9 mouse cellular contexts compared by ENCODE assay signal in the genomic region with DNA sequence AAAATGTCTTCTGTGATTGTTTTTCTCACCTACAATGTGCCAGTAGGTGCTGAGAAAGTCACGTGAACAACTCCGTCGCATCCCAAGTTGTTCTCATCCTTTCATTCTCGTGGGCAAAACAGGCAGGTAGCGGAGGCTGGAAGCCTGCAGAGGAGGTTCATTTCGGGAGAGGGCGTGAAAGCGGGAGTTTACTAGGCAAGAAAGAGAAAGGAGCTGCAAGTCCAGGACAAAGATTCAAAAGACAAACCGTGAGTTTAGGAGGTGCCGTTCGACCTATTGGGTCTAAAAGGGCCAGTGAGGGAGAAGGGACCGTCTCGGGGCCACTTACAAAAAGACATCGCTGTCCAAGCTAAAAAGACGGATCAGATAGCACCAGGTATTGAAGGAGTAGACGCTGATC. TPM values are rescaled to one million over a fixed set of nuclear protein-coding genes. Genes with fewer than 3 reads are reported as not detected.
A peak's percentile ranks its signal among the peaks of the same experiment; 100 is the strongest.
DNase-seq lines count a peak whose midpoint lies in the region; ATAC-seq and TF ChIP-seq lines count a peak whose summit lies in the region.
"Had no signal": no experiment of that assay in that cellular context is flagged by ENCODE, and none has a peak within 500 bp of the region (broad histone marks: within the 10 kb centered on the region; RNA-seq: fewer than 3 reads in every experiment).

No protein-coding gene starts in this region.

- in situ Hi-C loops in ES-E14 (cut with MboI; ENCODE audit: low sequenced_read_pairs in 2 of 2, unreplicated experiment in 2 of 2) = no loop called here

- intact Hi-C loops in heart, postnatal 36 days (cut with DNase I) = no loop called here

- no peak for ATAC-seq in heart, embryonic 13.5 days (ENCODE audit: extremely low read depth, insufficient number of reproducible peaks, low FRiP score, low TSS enrichment)
- ATAC-seq in liver, embryonic 11.5 days (replicated peaks; ENCODE audit: low FRiP score) = no peak
- no peak for ATAC-seq in monocyte, adult 5-6 weeks (replicated peaks; ENCODE audit: insufficient number of reproducible peaks, low FRiP score, low TSS enrichment, poor library complexity, severe bottlenecking)

- no peak for DNase-seq in heart, postnatal 36 days
- DNase-seq in ES-E14 (ENCODE audit: low read depth, low spot score) = peak; percentile 31
- peak; percentile 41 to 60 for DNase-seq in cerebellum, postnatal 14 days
- DNase-seq in hindbrain, embryonic 10.5 days (ENCODE audit: low spot score) = no peak
- peak; percentile 59 for DNase-seq in liver, embryonic 11.5 days (ENCODE audit: low spot score)
- peak; percentile 44 to 49 for DNase-seq in right cerebral cortex, adult 2 months (ENCODE audit: low spot score in 2 of 2)

- no peak overlapping the region for H3K27ac ChIP-seq in heart, embryonic 13.5 days (replicated peaks)
- no peak overlapping the region for H3K27ac ChIP-seq in ES-E14 (ENCODE audit: insufficient read depth, low read depth, low read length, poor library complexity, severe bottlenecking)
- H3K27ac ChIP-seq in hindbrain, embryonic 10.5 days = no peak overlapping the region
- H3K27ac ChIP-seq in liver, embryonic 11.5 days (ENCODE audit: low read depth, low read length) = no peak overlapping the region

- under 1% methylated on average over 16 of the region's 16 CpGs for WGBS in heart, embryonic 13.5 days
- under 1% methylated on average over 16 of the region's 16 CpGs for WGBS in hindbrain, embryonic 10.5 days
- WGBS in liver, embryonic 11.5 days = under 1% methylated on average over 16 of the region's 16 CpGs

- H3K4me3 ChIP-seq in heart, embryonic 13.5 days = peak overlapping the region; percentile 59
- peak overlapping the region; percentile 45 to 72 for H3K4me3 ChIP-seq in ES-E14 (ENCODE audit: insufficient read depth in 1 of 2, low read depth in 1 of 2, low read length in 2 of 2, poor library complexity in 1 of 2, severe bottlenecking in 1 of 2)
- H3K4me3 ChIP-seq in hindbrain, embryonic 10.5 days = peak overlapping the region; percentile 67
- H3K4me3 ChIP-seq in liver, embryonic 11.5 days (ENCODE audit: low read depth, low read length) = peak overlapping the region; percentile 67

- H3K9me3 ChIP-seq in heart, embryonic 13.5 days = peaks cover 7% of the 10 kb centered on the region; the same call in 1 of the 2 replicates
- H3K9me3 ChIP-seq in ES-E14 (ENCODE audit: control insufficient read depth, insufficient read depth, low read depth, low read length) = no peaks in the 10 kb centered on the region
- no peaks in the 10 kb centered on the region for H3K9me3 ChIP-seq in hindbrain, embryonic 10.5 days
- no peaks in the 10 kb centered on the region for H3K9me3 ChIP-seq in liver, embryonic 11.5 days (ENCODE audit: control insufficient read depth, low read length)

- peak overlapping the region; percentile 88 for H3K4me2 ChIP-seq in heart, embryonic 13.5 days
- peak overlapping the region; percentile 99 for H3K4me2 ChIP-seq in liver, embryonic 11.5 days

- peaks cover 17% of the 10 kb centered on the region; the same call in 1 of the 2 replicates for H3K4me1 ChIP-seq in heart, embryonic 13.5 days
- H3K4me1 ChIP-seq in ES-E14 (ENCODE audit: control insufficient read depth in 2 of 2, insufficient read depth in 2 of 2, low read length in 2 of 2, poor library complexity in 1 of 2) = no peaks in the 10 kb centered on the region
- peaks cover 31% of the 10 kb centered on the region for H3K4me1 ChIP-seq in hindbrain, embryonic 10.5 days (replicated peaks)
- peaks cover 20% of the 10 kb centered on the region for H3K4me1 ChIP-seq in liver, embryonic 11.5 days (replicated peaks; ENCODE audit: control insufficient read depth, insufficient read depth, low read length)

- H3K27me3 ChIP-seq in heart, embryonic 13.5 days (replicated peaks) = peaks cover 57% of the 10 kb centered on the region
- peaks cover 64% of the 10 kb centered on the region for H3K27me3 ChIP-seq in hindbrain, embryonic 10.5 days (ENCODE audit: insufficient read depth, poor library complexity, severe bottlenecking)
- peaks cover 6% of the 10 kb centered on the region for H3K27me3 ChIP-seq in liver, embryonic 11.5 days (replicated peaks; ENCODE audit: control insufficient read depth, insufficient read depth, low read length)

- H3K9ac ChIP-seq in heart, embryonic 13.5 days = peak overlapping the region; percentile 78
- peak overlapping the region; percentile 73 for H3K9ac ChIP-seq in ES-E14 (ENCODE audit: insufficient read depth, low read depth, low read length, poor library complexity, severe bottlenecking)
- peak overlapping the region; percentile 39 for H3K9ac ChIP-seq in liver, embryonic 11.5 days (ENCODE audit: low read depth, low read length)

- no peaks in the 10 kb centered on the region for H3K36me3 ChIP-seq in heart, embryonic 13.5 days
- no peaks in the 10 kb centered on the region for H3K36me3 ChIP-seq in ES-E14 (ENCODE audit: control insufficient read depth, insufficient read depth, low read length, poor library complexity, severe bottlenecking)
- H3K36me3 ChIP-seq in hindbrain, embryonic 10.5 days = no peaks in the 10 kb centered on the region
- no peaks in the 10 kb centered on the region for H3K36me3 ChIP-seq in liver, embryonic 11.5 days (ENCODE audit: control insufficient read depth, insufficient read depth, low read length)

TF ChIP-seq in ES-E14, 5 proteins besides CTCF, POLR2A, EP300 and RAD21:
- no peak for TF ChIP-seq ZC3H11A (IDR thresholded peaks at IDR 0.05; ENCODE audit: borderline replicate concordance, low read depth, low read length)
- TF ChIP-seq CHD2 (IDR thresholded peaks at IDR 0.05; ENCODE audit: low read depth, low read length) = no peak
- no peak for TF ChIP-seq ZNF384 (IDR thresholded peaks at IDR 0.05; ENCODE audit: low read depth, low read length)
- no peak for TF ChIP-seq MAFK (IDR thresholded peaks at IDR 0.05; ENCODE audit: insufficient read depth, low read depth, low read length)
- no peak for TF ChIP-seq HCFC1 (IDR thresholded peaks at IDR 0.05; ENCODE audit: borderline replicate concordance, insufficient read depth, low read length)
TF ChIP-seq in ES-E14: peak in this region for 0.

RNA-seq across cellular contexts. Expression of a gene that starts 14.5 kb away (rescaled TPM):
- polyA plus RNA-seq in heart, embryonic 13.5 days (2015; fragmentation: Nextera tagmentation; extraction: Ambion mirVana) = 0.37 and 0.85 TPM in 2 replicates
- total RNA-seq in heart, postnatal 36 days (2021) = under 1 TPM in 1 of 2 experiments, not detected in 1; 0.76 TPM
- 0.49 TPM in 1 of 2 replicates, not detected in the other for total RNA-seq in ES-E14 (2012; rRNA removed)
- 0.30 and 0.64 TPM in 2 replicates for polyA plus RNA-seq in hindbrain, embryonic 10.5 days (2016; fragmentation: Nextera tagmentation; extraction: Ambion mirVana)
- 1.5 and 2.4 TPM in 2 replicates for polyA plus RNA-seq in liver, embryonic 11.5 days (2014; fragmentation: Nextera tagmentation; extraction: Ambion mirVana)
- 364 to 612 TPM (median 571 TPM) in 3 replicates for total RNA-seq in monocyte, adult 5-6 weeks (2017)
- total RNA-seq: layer of hippocampus, postnatal 14 days had no signal

RNA-seq across cellular contexts. Expression of a gene that starts 31.5 kb away (rescaled TPM):
- 6.9 and 9.1 TPM in 2 replicates for polyA plus RNA-seq in heart, embryonic 13.5 days (2015; fragmentation: Nextera tagmentation; extraction: Ambion mirVana)
- 10 to 100 TPM; 13.7 to 18.6 TPM for total RNA-seq in heart, postnatal 36 days (2021)
- total RNA-seq in ES-E14 (2012; rRNA removed) = 0.32 and 0.40 TPM in 2 replicates
- 4.7 and 7.6 TPM in 2 replicates for polyA plus RNA-seq in hindbrain, embryonic 10.5 days (2016; fragmentation: Nextera tagmentation; extraction: Ambion mirVana)
- polyA plus RNA-seq in liver, embryonic 11.5 days (2014; fragmentation: Nextera tagmentation; extraction: Ambion mirVana) = 28.7 and 29.8 TPM in 2 replicates
- 270 to 442 TPM (median 434 TPM) in 3 replicates for total RNA-seq in monocyte, adult 5-6 weeks (2017)

RNA-seq across cellular contexts. Expression of a gene that starts 56.8 kb away (rescaled TPM):
- 0.27 and 0.76 TPM in 2 replicates for polyA plus RNA-seq in heart, embryonic 13.5 days (2015; fragmentation: Nextera tagmentation; extraction: Ambion mirVana)
- 10 to 100 TPM in 1 of 2 experiments, 1 to 10 TPM in 1; 7.3 to 10.0 TPM for total RNA-seq in heart, postnatal 36 days (2021)
- total RNA-seq in ES-E14 (2012; rRNA removed) = 2.4 and 4.5 TPM in 2 replicates
- polyA plus RNA-seq in hindbrain, embryonic 10.5 days (2016; fragmentation: Nextera tagmentation; extraction: Ambion mirVana) = 0.26 TPM in 1 of 2 replicates, not detected in the other
- polyA plus RNA-seq in liver, embryonic 11.5 days (2014; fragmentation: Nextera tagmentation; extraction: Ambion mirVana) = 1.8 and 2.0 TPM in 2 replicates
- 181 to 197 TPM (median 187 TPM) in 3 replicates for total RNA-seq in monocyte, adult 5-6 weeks (2017)

Comparison
In these comparisons a context has a peak if more than half of its experiments do, and no peak if none do; other contexts are left out.
1. DNase-seq: peak in ES-E14 (single experiment), cerebellum, postnatal 14 days (2 of 2), liver, embryonic 11.5 days (single experiment) and right cerebral cortex, adult 2 months (2 of 2); none in heart, postnatal 36 days (0 of 2) and hindbrain, embryonic 10.5 days (single experiment).
2. RNA of a gene that starts 14.5 kb away (total RNA-seq): 364 to 612 TPM in monocyte, adult 5-6 weeks; 0.76 TPM in heart, postnatal 36 days and 0.49 TPM in ES-E14; every median in the first group is over 100 times any median in the second.
3. RNA of a gene that starts 31.5 kb away (total RNA-seq): 270 to 442 TPM in monocyte, adult 5-6 weeks; 13.7 to 18.6 TPM in heart, postnatal 36 days and 0.32 to 0.40 TPM in ES-E14; every median in the first group is over 10 times any median in the second.
4. RNA of a gene that starts 56.8 kb away (total RNA-seq): 181 to 197 TPM in monocyte, adult 5-6 weeks; 7.3 to 10.0 TPM in heart, postnatal 36 days and 2.4 to 4.5 TPM in ES-E14; every median in the first group is over 10 times any median in the second.
5. Peak in every context shown above with its lines, with median percentiles within 50 percentile points of each other: H3K4me3 ChIP-seq and H3K9ac ChIP-seq.